Mouse (Mus musculus) heart, postnatal 14 days (tissue): ENCODE measurements around the gene Clstn2. TPM values are rescaled to one million over a fixed set of nuclear protein-coding genes. Genes with fewer than 3 reads are reported as not detected.

Source experiments
- DNase-seq, 2 experiments: peaks; one replicate each; pipeline ENCODE4 v3.0.0; 2021 to 2022
- intact Hi-C: fragments of 180-260 bp; cut with DNase I; formaldehyde crosslinking; loops from one replicate; pipeline ENCODE4 v1.15.1; 2025
- total RNA-seq, 2 experiments: library from RNA; stranded (reverse); gene quantifications; 2 replicates each; pipeline ENCODE4 v1.2.3; 2021

Gene Clstn2
- total RNA-seq, 2 experiments from 2014 or later: 1.5 to 2.0 TPM

GRCm38 (mm10) chr9:97627916-97628315 is 405.1 kb downstream of the Clstn2 start:
- intact Hi-C loops: no loop called here

GRCm38 (mm10) chr9:97610566-97610965 is 422.4 kb downstream of the Clstn2 start:
- intact Hi-C loops: no loop called here
- no peak for DNase-seq

More at GRCm38 (mm10) chr9:97627916-97628315, 405.1 kb downstream of the Clstn2 start:
- DNase-seq: no peak

GRCm38 (mm10) chr9:97603729-97604128 is 429.3 kb downstream of the Clstn2 start:
- no peak for DNase-seq
- intact Hi-C loops: no loop called here

GRCm38 (mm10) chr9:97602476-97602875 is 430.5 kb downstream of the Clstn2 start:
- intact Hi-C loops: no loop called here
- DNase-seq: no peak

GRCm38 (mm10) chr9:97599006-97599405 is 434.0 kb downstream of the Clstn2 start:
- intact Hi-C loops: no loop called here
- no peak for DNase-seq

- DNase-seq: no peak
- intact Hi-C loops: no loop called here
These were observed 442.3 kb downstream of the Clstn2 start for GRCm38 (mm10) chr9:97590712-97591111.

- no peak for DNase-seq
- intact Hi-C loops: no loop called here
These were observed 462.1 kb downstream of the Clstn2 start for GRCm38 (mm10) chr9:97570881-97571280.

GRCm38 (mm10) chr9:97563121-97563520 is 469.9 kb downstream of the Clstn2 start:
- DNase-seq: no peak
- intact Hi-C loops: no loop called here

- intact Hi-C loops: no loop called here
- no peak for DNase-seq
These were observed 488.6 kb downstream of the Clstn2 start for GRCm38 (mm10) chr9:97544359-97544758.

- DNase-seq: no peak
- intact Hi-C loops: no loop called here
These were observed 491.6 kb downstream of the Clstn2 start for GRCm38 (mm10) chr9:97541419-97541818.

GRCm38 (mm10) chr9:97538075-97538779 is 494.8 kb downstream of the Clstn2 start:
- peak in 1 of 2 experiments; percentile 5 for DNase-seq
- intact Hi-C loops: no loop called here

GRCm38 (mm10) chr9:97534196-97534595 is 498.8 kb downstream of the Clstn2 start:
- intact Hi-C loops: no loop called here
- no peak for DNase-seq

- no peak for DNase-seq
- intact Hi-C loops: no loop called here
These were observed 499.7 kb downstream of the Clstn2 start for GRCm38 (mm10) chr9:97533306-97533705.

- intact Hi-C loops: no loop called here
- DNase-seq: no peak
These were observed 500.4 kb downstream of the Clstn2 start for GRCm38 (mm10) chr9:97532536-97532935.

GRCm38 (mm10) chr9:97527926-97528325 is 505.1 kb downstream of the Clstn2 start:
- intact Hi-C loops: no loop called here
- no peak for DNase-seq

GRCm38 (mm10) chr9:97527276-97527675 is 505.7 kb downstream of the Clstn2 start:
- intact Hi-C loops: no loop called here
- no peak for DNase-seq

- no peak for DNase-seq
- intact Hi-C loops: no loop called here
These were observed 507.4 kb downstream of the Clstn2 start for GRCm38 (mm10) chr9:97525563-97525962.

- DNase-seq: no peak
- intact Hi-C loops: no loop called here
These were observed 508.1 kb downstream of the Clstn2 start for GRCm38 (mm10) chr9:97524861-97525260.

GRCm38 (mm10) chr9:97520771-97521170 is 512.2 kb downstream of the Clstn2 start:
- intact Hi-C loops: no loop called here
- no peak for DNase-seq

- intact Hi-C loops: no loop called here
- no peak for DNase-seq
These were observed 516.0 kb downstream of the Clstn2 start for GRCm38 (mm10) chr9:97517006-97517405.

- intact Hi-C loops: no loop called here
These were observed 518.3 kb downstream of the Clstn2 start for GRCm38 (mm10) chr9:97514639-97515038.

GRCm38 (mm10) chr9:97512282-97512850 is 520.6 kb downstream of the Clstn2 start:
- intact Hi-C loops: no loop called here
- no peak for DNase-seq

More at GRCm38 (mm10) chr9:97514639-97515038, 518.3 kb downstream of the Clstn2 start:
- DNase-seq: no peak
